Mouse (Mus musculus) fat pad, adult 2 months (tissue): ENCODE data around the gene C130050O18Rik.

ENCODE experiments used
- DNase-seq: peaks from one replicate; pipeline ENCODE4 v3.0.0-alpha.2; 2011; ENCODE audit warnings: low read depth, low spot score; ENCODE audit errors: extremely low read depth

The C130050O18Rik gene

GRCm38 (mm10) chr5:139423026-139423865 is 18.2 kb downstream of the C130050O18Rik start, which contains the start of gene Gper1:
Gper1 (plus strand) TSS chr5:139423151.
- DNase-seq: no peak

GRCm38 (mm10) chr5:139425198-139425597 is 20.1 kb downstream of the C130050O18Rik start:
- no peak for DNase-seq

GRCm38 (mm10) chr5:139427001-139427400 is 21.9 kb downstream of the C130050O18Rik start:
- DNase-seq: no peak

- no peak for DNase-seq
Observed at GRCm38 (mm10) chr5:139427989-139428388, 22.9 kb downstream of the C130050O18Rik start.

- peak; percentile 31 for DNase-seq
Observed at GRCm38 (mm10) chr5:139429818-139430341, 24.8 kb downstream of the C130050O18Rik start.

GRCm38 (mm10) chr5:139432333-139432732 is 27.3 kb downstream of the C130050O18Rik start:
- DNase-seq: no peak

- no peak for DNase-seq
Observed at GRCm38 (mm10) chr5:139432747-139433508, 27.8 kb downstream of the C130050O18Rik start.

GRCm38 (mm10) chr5:139433842-139434568 is 28.9 kb downstream of the C130050O18Rik start:
- no peak for DNase-seq

GRCm38 (mm10) chr5:139434940-139435339 is 29.9 kb downstream of the C130050O18Rik start:
- DNase-seq: no peak

GRCm38 (mm10) chr5:139437769-139438168 is 32.7 kb downstream of the C130050O18Rik start:
- no peak for DNase-seq

GRCm38 (mm10) chr5:139438440-139438839 is 33.4 kb downstream of the C130050O18Rik start:
- no peak for DNase-seq

GRCm38 (mm10) chr5:139440451-139440850 is 35.4 kb downstream of the C130050O18Rik start:
- DNase-seq: no peak

- no peak for DNase-seq
Observed at GRCm38 (mm10) chr5:139440926-139441725, 36.0 kb downstream of the C130050O18Rik start.

- no peak for DNase-seq
Observed at GRCm38 (mm10) chr5:139441726-139442018, 36.6 kb downstream of the C130050O18Rik start.

GRCm38 (mm10) chr5:139442428-139442827 is 37.3 kb downstream of the C130050O18Rik start:
- DNase-seq: no peak

GRCm38 (mm10) chr5:139442962-139443361 is 37.9 kb downstream of the C130050O18Rik start:
- DNase-seq: no peak

- DNase-seq: no peak
Observed at GRCm38 (mm10) chr5:139445258-139445657, 40.2 kb downstream of the C130050O18Rik start.

- DNase-seq: no peak
Observed at GRCm38 (mm10) chr5:139448025-139448424, 42.9 kb downstream of the C130050O18Rik start.

- DNase-seq: no peak
Observed at GRCm38 (mm10) chr5:139449161-139449791, 44.2 kb downstream of the C130050O18Rik start.

- no peak for DNase-seq
Observed at GRCm38 (mm10) chr5:139449926-139450325, 44.8 kb downstream of the C130050O18Rik start.
